Mouse (Mus musculus): ENCODE data around the gene Srrm2. TPM values are rescaled to one million over a fixed set of nuclear protein-coding genes. Genes with fewer than 3 reads are reported as not detected.
A peak's percentile ranks its signal among the peaks of the same experiment; 100 is the strongest.

The Srrm2 gene
- 285 and 390 TPM in 2 replicates for polyA plus RNA-seq (2014; fragmentation: Nextera tagmentation; extraction: Ambion mirVana)

- H3K9ac ChIP-seq (ENCODE audit: low read depth, low read length), result peak within 1 kb of the TSS; percentile 96
- H3K4me3 ChIP-seq (ENCODE audit: low read depth, low read length), result peak within 1 kb of the TSS; percentile 48
- peak within 1 kb of the TSS; percentile 86 for H3K4me2 ChIP-seq
- H3K4me1 ChIP-seq (ENCODE audit: control insufficient read depth, insufficient read depth, low read length), result peaks cover 9% of the 10 kb centered on the region
- ATAC-seq (replicated peaks; ENCODE audit: insufficient number of reproducible peaks, low FRiP score, low TSS enrichment), result peak; percentile 51; the same call in 1 of the 2 replicates
- no peaks in the 10 kb centered on the region for H3K27me3 ChIP-seq (ENCODE audit: control insufficient read depth, insufficient read depth, low read length)
- no peaks in the 10 kb centered on the region for H3K36me3 ChIP-seq (ENCODE audit: control insufficient read depth, insufficient read depth, low read length)
- peak within 1 kb of the TSS; percentile 89 for H3K27ac ChIP-seq (ENCODE audit: low read depth, low read length)
- WGBS (ENCODE audit: insufficient replicate concordance), result 1% methylated on average over 29 of the region's 29 CpGs
- H3K9me3 ChIP-seq (replicated peaks; ENCODE audit: control insufficient read depth, low read length), result no peaks in the 10 kb centered on the region
Observed at GRCm38 (mm10) chr17:23790269-23791078, at the start of gene Srrm2. Gene Srrm2, plus strand, starts transcription at chr17:23790532.

- H3K27ac ChIP-seq (ENCODE audit: low read depth, low read length), result 0 out of 2 replicates have a peak within 1 kb of the TSS, but pooled peaks have one; percentile 22
- H3K9ac ChIP-seq (ENCODE audit: low read depth, low read length), result peak within 1 kb of the TSS; percentile 78
- peak within 1 kb of the TSS; percentile 99 for H3K4me2 ChIP-seq
- 5% methylated on average over 13 of the region's 13 CpGs for WGBS (ENCODE audit: insufficient replicate concordance)
- H3K9me3 ChIP-seq (replicated peaks; ENCODE audit: control insufficient read depth, low read length), result no peaks in the 10 kb centered on the region
- peaks cover 85% of the 10 kb centered on the region for H3K27me3 ChIP-seq (ENCODE audit: control insufficient read depth, insufficient read depth, low read length)
- ATAC-seq (replicated peaks; ENCODE audit: insufficient number of reproducible peaks, low FRiP score, low TSS enrichment), result peak; percentile 7; the same call in 1 of the 2 replicates
- peak within 1 kb of the TSS; percentile 67 for H3K4me3 ChIP-seq (ENCODE audit: low read depth, low read length)
- H3K36me3 ChIP-seq (ENCODE audit: control insufficient read depth, insufficient read depth, low read length), result peaks cover 1% of the 10 kb centered on the region; the same call in 1 of the 2 replicates
- H3K4me1 ChIP-seq (ENCODE audit: control insufficient read depth, insufficient read depth, low read length), result peaks cover 28% of the 10 kb centered on the region
Observed at GRCm38 (mm10) chr17:23740598-23741021, 49.7 kb upstream of the Srrm2 start, which contains the start of gene Paqr4. Gene Paqr4, minus strand, starts transcription at chr17:23740867.

GRCm38 (mm10) chr17:23741359-23742209 is 48.7 kb upstream of the Srrm2 start:
- Histone ChIP-seq H3K9ac (ENCODE audit: low read depth, low read length) (no peak overlapping the region), H3K4me2 (no peak overlapping the region; the same call in 1 of the 2 replicates), H3K4me1 (ENCODE audit: control insufficient read depth, insufficient read depth, low read length) (peaks cover 32% of the 10 kb centered on the region), H3K27ac (ENCODE audit: low read depth, low read length) (no peak overlapping the region), H3K9me3 (replicated peaks; ENCODE audit: control insufficient read depth, low read length) (no peaks in the 10 kb centered on the region), H3K27me3 (ENCODE audit: control insufficient read depth, insufficient read depth, low read length) (peaks cover 91% of the 10 kb centered on the region), H3K36me3 (ENCODE audit: control insufficient read depth, insufficient read depth, low read length) (no peaks in the 10 kb centered on the region), H3K4me3 (ENCODE audit: low read depth, low read length) (no peak overlapping the region)
- WGBS (ENCODE audit: insufficient replicate concordance), result 41% methylated on average over 38 of the region's 38 CpGs
- ATAC-seq (replicated peaks; ENCODE audit: insufficient number of reproducible peaks, low FRiP score, low TSS enrichment), result no peak

- Histone ChIP-seq H3K27ac (ENCODE audit: low read depth, low read length) (no peak overlapping the region), H3K36me3 (ENCODE audit: control insufficient read depth, insufficient read depth, low read length) (no peaks in the 10 kb centered on the region), H3K4me3 (ENCODE audit: low read depth, low read length) (no peak overlapping the region), H3K9ac (ENCODE audit: low read depth, low read length) (no peak overlapping the region), H3K27me3 (ENCODE audit: control insufficient read depth, insufficient read depth, low read length) (peaks cover 96% of the 10 kb centered on the region), H3K4me1 (ENCODE audit: control insufficient read depth, insufficient read depth, low read length) (peaks cover 32% of the 10 kb centered on the region), H3K9me3 (replicated peaks; ENCODE audit: control insufficient read depth, low read length) (no peaks in the 10 kb centered on the region), H3K4me2 (peak overlapping the region; percentile 28)
- ATAC-seq (replicated peaks; ENCODE audit: insufficient number of reproducible peaks, low FRiP score, low TSS enrichment), result no peak
- 8% methylated on average over 44 of the region's 44 CpGs for WGBS (ENCODE audit: insufficient replicate concordance)
Observed at GRCm38 (mm10) chr17:23742210-23742793, 48.0 kb upstream of the Srrm2 start.

- H3K4me3 ChIP-seq (ENCODE audit: low read depth, low read length), result no peak overlapping the region
- 63% methylated on average over 12 of the region's 12 CpGs for WGBS (ENCODE audit: insufficient replicate concordance)
- H3K36me3 ChIP-seq (ENCODE audit: control insufficient read depth, insufficient read depth, low read length), result no peaks in the 10 kb centered on the region
- no peak overlapping the region for H3K27ac ChIP-seq (ENCODE audit: low read depth, low read length)
- ATAC-seq (replicated peaks; ENCODE audit: insufficient number of reproducible peaks, low FRiP score, low TSS enrichment), result no peak
- H3K4me1 ChIP-seq (ENCODE audit: control insufficient read depth, insufficient read depth, low read length), result peaks cover 32% of the 10 kb centered on the region
- no peaks in the 10 kb centered on the region for H3K9me3 ChIP-seq (replicated peaks; ENCODE audit: control insufficient read depth, low read length)
- no peak overlapping the region for H3K9ac ChIP-seq (ENCODE audit: low read depth, low read length)
- no peak overlapping the region for H3K4me2 ChIP-seq
- peaks cover 94% of the 10 kb centered on the region for H3K27me3 ChIP-seq (ENCODE audit: control insufficient read depth, insufficient read depth, low read length)
Observed at GRCm38 (mm10) chr17:23742941-23743340, 47.4 kb upstream of the Srrm2 start.

- no peak overlapping the region for H3K27ac ChIP-seq (ENCODE audit: low read depth, low read length)
- H3K9me3 ChIP-seq (replicated peaks; ENCODE audit: control insufficient read depth, low read length), result no peaks in the 10 kb centered on the region
- H3K4me1 ChIP-seq (ENCODE audit: control insufficient read depth, insufficient read depth, low read length), result peaks cover 27% of the 10 kb centered on the region
- no peak overlapping the region for H3K9ac ChIP-seq (ENCODE audit: low read depth, low read length)
- WGBS (ENCODE audit: insufficient replicate concordance), result 19% methylated on average over 8 of the region's 8 CpGs
- peaks cover 90% of the 10 kb centered on the region for H3K27me3 ChIP-seq (ENCODE audit: control insufficient read depth, insufficient read depth, low read length)
- ATAC-seq (replicated peaks; ENCODE audit: insufficient number of reproducible peaks, low FRiP score, low TSS enrichment), result no peak
- H3K4me3 ChIP-seq (ENCODE audit: low read depth, low read length), result no peak overlapping the region
- H3K36me3 ChIP-seq (ENCODE audit: control insufficient read depth, insufficient read depth, low read length), result no peaks in the 10 kb centered on the region
- H3K4me2 ChIP-seq, result no peak overlapping the region
Observed at GRCm38 (mm10) chr17:23744076-23744475, 46.3 kb upstream of the Srrm2 start.

- no peak overlapping the region for H3K27ac ChIP-seq (ENCODE audit: low read depth, low read length)
- no peak for ATAC-seq (replicated peaks; ENCODE audit: insufficient number of reproducible peaks, low FRiP score, low TSS enrichment)
- peaks cover 22% of the 10 kb centered on the region for H3K4me1 ChIP-seq (ENCODE audit: control insufficient read depth, insufficient read depth, low read length)
- H3K36me3 ChIP-seq (ENCODE audit: control insufficient read depth, insufficient read depth, low read length), result no peaks in the 10 kb centered on the region
- H3K9me3 ChIP-seq (replicated peaks; ENCODE audit: control insufficient read depth, low read length), result no peaks in the 10 kb centered on the region
- no peak overlapping the region for H3K9ac ChIP-seq (ENCODE audit: low read depth, low read length)
- H3K27me3 ChIP-seq (ENCODE audit: control insufficient read depth, insufficient read depth, low read length), result peaks cover 84% of the 10 kb centered on the region
- H3K4me3 ChIP-seq (ENCODE audit: low read depth, low read length), result peak overlapping the region; percentile 25; the same call in 1 of the 2 replicates
- H3K4me2 ChIP-seq, result peak overlapping the region; percentile 52; the same call in 1 of the 2 replicates
- 4% methylated on average over 14 of the region's 14 CpGs for WGBS (ENCODE audit: insufficient replicate concordance)
Observed at GRCm38 (mm10) chr17:23744651-23745050, 45.7 kb upstream of the Srrm2 start.

All from heart, embryonic 11.5 days (tissue).